Mouse (Mus musculus): ENCODE measurements around the gene Sergef.

DNA sequence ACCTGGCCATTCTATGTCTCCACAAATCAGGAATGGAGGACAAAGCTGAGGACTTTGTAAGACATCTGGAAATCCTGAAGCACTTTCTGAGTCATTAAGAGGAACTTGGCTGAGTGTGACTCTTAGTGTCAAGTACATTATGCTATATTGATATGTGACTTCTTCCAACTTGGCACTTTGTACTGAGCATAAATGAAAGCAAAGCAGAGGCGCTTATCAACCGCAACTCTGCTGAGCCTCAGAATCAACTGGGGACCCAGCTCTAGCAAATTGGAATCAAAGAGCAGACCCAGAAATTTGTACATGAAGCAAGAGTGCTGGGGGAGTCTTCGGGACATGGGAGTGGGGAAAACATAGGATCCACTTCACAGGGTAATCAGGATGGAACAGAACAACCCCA lies 92.0 kb downstream of the Sergef start:
- TF ChIP-seq POLR2A (IDR thresholded peaks at IDR 0.05; ENCODE audit: control insufficient read depth, extremely low read depth, insufficient read depth, low read length, poor library complexity) (no peak), CTCF (IDR thresholded peaks at IDR 0.05; ENCODE audit: borderline replicate concordance, control insufficient read depth, extremely low read depth, insufficient read depth, low read length, poor library complexity) (no peak)

Measured in thymus, adult 2 months (tissue).